8 mouse cellular contexts compared by ENCODE assay signal in genomic region chr9:65294716-65295378, GRCm38 (mm10). TPM values are rescaled to one million over a fixed set of nuclear protein-coding genes. Genes with fewer than 3 reads are reported as not detected.
DNase-seq lines count a peak whose midpoint lies in the region; ATAC-seq and TF ChIP-seq lines count a peak whose summit lies in the region.

No protein-coding gene starts in this region.

- peak overlapping the region; percentile 88 for H3K9ac ChIP-seq in forebrain, postnatal 0 days
- H3K9ac ChIP-seq in liver, adult 2 months (ENCODE audit: low read depth, low read length), result peak overlapping the region; percentile 95
- H3K9ac ChIP-seq in neural tube, embryonic 12.5 days, result peak overlapping the region; percentile 78

- H3K79me3 ChIP-seq in C2C12 (ENCODE audit: low read depth), result peaks cover 21% of the 10 kb centered on the region

- H3ac ChIP-seq in C2C12 (ENCODE audit: control insufficient read depth, insufficient read length, low read depth), result peak overlapping the region; percentile 50

- H3K4me3 ChIP-seq in C2C12 (ENCODE audit: insufficient read depth, poor library complexity, severe bottlenecking), result peak overlapping the region; percentile 89
- peak overlapping the region; percentile 99 for H3K4me3 ChIP-seq in forebrain, postnatal 0 days (ENCODE audit: low read depth, low read length)
- peak overlapping the region; percentile 91 for H3K4me3 ChIP-seq in liver, adult 2 months (ENCODE audit: insufficient read depth, low read depth, low read length)
- peak overlapping the region; percentile 94 for H3K4me3 ChIP-seq in neural tube, embryonic 12.5 days

- TF ChIP-seq CTCF in C2C12 (IDR thresholded peaks at IDR 0.05; ENCODE audit: control insufficient read depth, insufficient read depth, insufficient read length), result no peak
- TF ChIP-seq CTCF in forebrain, postnatal 0 days (IDR thresholded peaks at IDR 0.05; ENCODE audit: low read depth), result no peak
- TF ChIP-seq CTCF in liver, adult 2 months (IDR thresholded peaks at IDR 0.05; ENCODE audit: low read depth, low read length), result no peak

- peaks cover 13% of the 10 kb centered on the region; the same call in 1 of the 2 replicates for H3K4me1 ChIP-seq in forebrain, postnatal 0 days (ENCODE audit: insufficient read depth)
- H3K4me1 ChIP-seq in liver, adult 2 months (ENCODE audit: control insufficient read depth, insufficient read depth, low read length), result peaks cover 28% of the 10 kb centered on the region
- H3K4me1 ChIP-seq in neural tube, embryonic 12.5 days, result peaks cover 14% of the 10 kb centered on the region

- WGBS in forebrain, postnatal 0 days, result 3% methylated on average over 28 of the region's 28 CpGs
- WGBS in liver, adult 2 months, result under 1% methylated on average over 28 of the region's 28 CpGs
- 4% methylated on average over 28 of the region's 28 CpGs for WGBS in neural tube, embryonic 12.5 days

- H3K4me2 ChIP-seq in forebrain, postnatal 0 days (ENCODE audit: low read depth), result peak overlapping the region; percentile 84
- peak overlapping the region; percentile 89 for H3K4me2 ChIP-seq in neural tube, embryonic 12.5 days (replicated peaks)

- H3K36me3 ChIP-seq in C2C12 (ENCODE audit: control insufficient read depth, insufficient read depth), result peaks cover 8% of the 10 kb centered on the region
- peaks cover 6% of the 10 kb centered on the region; the same call in 1 of the 2 replicates for H3K36me3 ChIP-seq in forebrain, postnatal 0 days (ENCODE audit: insufficient read depth)
- H3K36me3 ChIP-seq in liver, adult 2 months (ENCODE audit: control insufficient read depth, insufficient read depth, low read length), result peaks cover 7% of the 10 kb centered on the region; the same call in 1 of the 2 replicates
- H3K36me3 ChIP-seq in neural tube, embryonic 12.5 days, result peaks cover 7% of the 10 kb centered on the region

- H3K9me3 ChIP-seq in forebrain, postnatal 0 days (ENCODE audit: low read length), result no peaks in the 10 kb centered on the region
- no peaks in the 10 kb centered on the region for H3K9me3 ChIP-seq in neural tube, embryonic 12.5 days

- no peak for ATAC-seq in forebrain, postnatal 0 days
- no peak; the same call in 1 of the 2 replicates for ATAC-seq in neural tube, embryonic 12.5 days (ENCODE audit: low FRiP score, low read depth)

- peak overlapping the region; percentile 85 for H3K27ac ChIP-seq in forebrain, postnatal 0 days (ENCODE audit: low read depth, low read length)
- peak overlapping the region; percentile 90 for H3K27ac ChIP-seq in liver, adult 2 months (replicated peaks; ENCODE audit: insufficient read depth, low read depth, low read length)
- H3K27ac ChIP-seq in neural tube, embryonic 12.5 days, result no peak overlapping the region

- no peaks in the 10 kb centered on the region for H3K27me3 ChIP-seq in C2C12 (ENCODE audit: control insufficient read depth, insufficient read depth, insufficient read length)
- no peaks in the 10 kb centered on the region for H3K27me3 ChIP-seq in forebrain, postnatal 0 days (ENCODE audit: insufficient read depth, low read length)
- no peaks in the 10 kb centered on the region for H3K27me3 ChIP-seq in liver, adult 2 months (ENCODE audit: control insufficient read depth, insufficient read depth, low read length)
- no peaks in the 10 kb centered on the region for H3K27me3 ChIP-seq in neural tube, embryonic 12.5 days (replicated peaks)

- peak; percentile 36 for DNase-seq in Muller cell, postnatal 12 days (ENCODE audit: inconsistent ontology term)
- DNase-seq in forebrain, postnatal 0 days, result no peak
- DNase-seq in liver, adult 2 months (ENCODE audit: extremely low read depth, low read depth, low spot score), result peak; percentile 92
- DNase-seq in adrenal gland, adult 8-10 months, result no peak
- DNase-seq in left cerebral cortex, adult 9 months (ENCODE audit: low spot score in 2 of 2), result no peak
- no peak for DNase-seq in urinary bladder, adult 18-20 months (ENCODE audit: low spot score in 2 of 2)

- H3K79me2 ChIP-seq in C2C12 (ENCODE audit: control insufficient read depth, insufficient read depth), result peaks cover 47% of the 10 kb centered on the region
- peaks cover 26% of the 10 kb centered on the region; the same call in 1 of the 2 replicates for H3K79me2 ChIP-seq in liver, adult 2 months (ENCODE audit: control insufficient read depth, insufficient read depth, low read length)

- no peak for TF ChIP-seq POLR2A in liver, adult 2 months (IDR thresholded peaks at IDR 0.05; ENCODE audit: extremely low read depth, insufficient read depth, low read length)

TF ChIP-seq in C2C12, 6 proteins besides CTCF, POLR2A, EP300 and RAD21:
- TF ChIP-seq MYOG (IDR thresholded peaks at IDR 0.05; ENCODE audit: control insufficient read depth, extremely low read depth, insufficient read length), result no peak
- no peak for TF ChIP-seq USF1 (IDR thresholded peaks at IDR 0.05; ENCODE audit: low read depth)
TF ChIP-seq in C2C12: peak in this region for 0.

RNA-seq across cellular contexts. Expression of gene Clpx, which starts 0.8 kb away (rescaled TPM):
- 9.3 TPM for polyA plus RNA-seq in C2C12 (2012; fragmentation: generic; extraction: Trizol)
- 34.9 and 39.0 TPM in 2 replicates for total RNA-seq in forebrain, postnatal 0 days (2014; rRNA removed)
- 34.4 and 38.7 TPM in 2 replicates for polyA plus RNA-seq in forebrain, postnatal 0 days (2015; fragmentation: Nextera tagmentation; extraction: Ambion mirVana)
- 54.0 and 56.1 TPM in 2 replicates for total RNA-seq in liver, adult 2 months (2014; rRNA removed)
- 39.2 and 62.4 TPM in 2 replicates for polyA plus RNA-seq in liver, adult 2 months (2012; rRNA removed)
- 41.9 and 46.2 TPM in 2 replicates for polyA plus RNA-seq in neural tube, embryonic 12.5 days (2016; fragmentation: Nextera tagmentation; extraction: Ambion mirVana)
- 10 to 100 TPM; 54.7 to 71.9 (median 60.7) TPM for total RNA-seq in adrenal gland, adult 8-10 months (2022)

RNA-seq across cellular contexts. Expression of gene Cilp, which starts 29.9 kb away (rescaled TPM):
- 0.01 TPM for polyA plus RNA-seq in C2C12 (2012; fragmentation: generic; extraction: Trizol)
- 0.14 and 0.46 TPM in 2 replicates for total RNA-seq in forebrain, postnatal 0 days (2014; rRNA removed)
- polyA plus RNA-seq in forebrain, postnatal 0 days (2015; fragmentation: Nextera tagmentation; extraction: Ambion mirVana), result 0.09 and 0.16 TPM in 2 replicates
- 0.18 and 0.20 TPM in 2 replicates for total RNA-seq in liver, adult 2 months (2014; rRNA removed)
- 0.12 and 0.15 TPM in 2 replicates for polyA plus RNA-seq in liver, adult 2 months (2012; rRNA removed)
- 0.33 and 0.47 TPM in 2 replicates for polyA plus RNA-seq in neural tube, embryonic 12.5 days (2016; fragmentation: Nextera tagmentation; extraction: Ambion mirVana)
- 10 to 100 TPM in 1 of 4 experiments, 1 to 10 TPM in 3; 3.2 to 10.7 (median 6.1) TPM for total RNA-seq in adrenal gland, adult 8-10 months (2022)

RNA-seq across cellular contexts. Expression of gene Pdcd7, which starts 51.1 kb away (rescaled TPM):
- polyA plus RNA-seq in C2C12 (2012; fragmentation: generic; extraction: Trizol), result 9.7 TPM
- total RNA-seq in forebrain, postnatal 0 days (2014; rRNA removed), result 21.8 and 22.0 TPM in 2 replicates
- 8.5 and 9.2 TPM in 2 replicates for polyA plus RNA-seq in forebrain, postnatal 0 days (2015; fragmentation: Nextera tagmentation; extraction: Ambion mirVana)
- 3.6 and 5.6 TPM in 2 replicates for total RNA-seq in liver, adult 2 months (2014; rRNA removed)
- polyA plus RNA-seq in liver, adult 2 months (2012; rRNA removed), result 3.5 and 4.5 TPM in 2 replicates
- 14.6 and 15.4 TPM in 2 replicates for polyA plus RNA-seq in neural tube, embryonic 12.5 days (2016; fragmentation: Nextera tagmentation; extraction: Ambion mirVana)
- total RNA-seq in adrenal gland, adult 8-10 months (2022), result 10 to 100 TPM; 18.6 to 23.1 (median 19.9) TPM

Comparison
In these comparisons a context has a peak if more than half of its experiments do, and no peak if none do; other contexts are left out.
1. DNase-seq: peak in Muller cell, postnatal 12 days (single experiment) and liver, adult 2 months (single experiment); none in forebrain, postnatal 0 days (single experiment), adrenal gland, adult 8-10 months (single experiment), left cerebral cortex, adult 9 months (0 of 2) and urinary bladder, adult 18-20 months (0 of 2).
2. Peak in every context shown above with its lines, with median percentiles within 50 percentile points of each other: H3K4me3 ChIP-seq and H3K9ac ChIP-seq.